Mouse (Mus musculus): ENCODE measurements around the gene Sort1. TPM values are rescaled to one million over a fixed set of nuclear protein-coding genes. Genes with fewer than 3 reads are reported as not detected.

The Sort1 gene
- total RNA-seq, 2 experiments from 2014 or later, result 90.4 to 93.5 TPM

- intact Hi-C loops (cut with DNase I), result no loop called here
- DNase-seq, result peak; percentile 34
Observed at GRCm38 (mm10) chr3:108378875-108379663, 95.2 kb downstream of the Sort1 start.

- intact Hi-C loops (cut with DNase I), result loop anchor here (10.0 kb wide), 1 partner anchor 216 kb away; no protein-coding TSS in a partner anchor
- no peak for DNase-seq
Observed at GRCm38 (mm10) chr3:108380695-108381094, 96.8 kb downstream of the Sort1 start.

- intact Hi-C loops (cut with DNase I), result loop anchor here (10.0 kb wide), 1 partner anchor 217 kb away; no protein-coding TSS in a partner anchor
- DNase-seq, result no peak
Observed at GRCm38 (mm10) chr3:108381945-108382875, 98.3 kb downstream of the Sort1 start.

DNA sequence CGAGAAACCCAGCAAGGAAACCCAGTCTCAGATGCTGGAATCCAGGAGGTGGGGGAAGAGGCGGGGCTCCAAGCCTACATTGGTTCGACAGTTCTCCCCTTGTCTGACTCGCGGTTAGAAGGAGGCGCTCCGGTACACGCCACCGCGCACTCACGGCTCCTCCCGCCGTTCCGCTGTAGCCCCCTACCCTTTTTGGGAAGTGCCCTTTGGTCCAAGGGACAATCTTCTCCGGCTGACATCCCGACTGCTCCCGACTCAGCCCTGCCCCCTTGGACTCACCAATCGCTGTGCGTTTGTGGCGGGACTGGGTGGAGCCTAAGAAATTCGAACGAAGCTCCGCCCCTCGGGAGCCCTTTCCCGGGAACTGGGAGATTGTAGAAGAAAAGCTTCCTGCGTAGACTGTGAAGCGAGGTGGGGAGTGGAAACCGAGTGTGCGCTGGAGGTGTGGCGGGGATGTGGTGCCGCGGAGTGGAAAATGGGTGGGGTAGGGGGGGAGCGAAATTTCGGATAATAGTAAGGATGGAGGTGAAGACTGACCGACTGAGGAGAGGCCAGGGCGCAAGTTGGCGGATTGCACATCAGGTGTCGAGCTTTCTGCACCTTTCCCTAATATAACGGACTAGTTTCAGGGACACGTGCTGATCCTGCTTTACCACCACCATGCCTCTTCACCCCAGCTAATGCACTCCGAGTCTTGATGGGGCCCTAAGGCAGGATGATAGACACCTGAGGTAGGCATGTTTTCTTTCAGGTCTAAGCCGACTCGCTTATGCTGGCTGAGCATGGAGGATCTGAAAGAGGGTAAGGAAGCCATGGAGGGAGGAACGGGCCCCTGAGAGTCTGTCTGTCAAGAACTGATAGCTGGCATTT is 99.8 kb downstream of the Sort1 start, which contains the start of gene Psrc1:
Gene Psrc1, plus strand, starts transcription at position 355 of the 870 bp plus-strand sequence.
- intact Hi-C loops (cut with DNase I), result loop anchor here (10.0 kb wide), 1 partner anchor 219 kb away; no protein-coding TSS in a partner anchor
- peak; percentile 90 for DNase-seq

- DNase-seq, result no peak
- intact Hi-C loops (cut with DNase I), result loop anchor here (10.0 kb wide), 1 partner anchor 220 kb away; no protein-coding TSS in a partner anchor
Observed at GRCm38 (mm10) chr3:108384425-108384824, 100.5 kb downstream of the Sort1 start.

DNA sequence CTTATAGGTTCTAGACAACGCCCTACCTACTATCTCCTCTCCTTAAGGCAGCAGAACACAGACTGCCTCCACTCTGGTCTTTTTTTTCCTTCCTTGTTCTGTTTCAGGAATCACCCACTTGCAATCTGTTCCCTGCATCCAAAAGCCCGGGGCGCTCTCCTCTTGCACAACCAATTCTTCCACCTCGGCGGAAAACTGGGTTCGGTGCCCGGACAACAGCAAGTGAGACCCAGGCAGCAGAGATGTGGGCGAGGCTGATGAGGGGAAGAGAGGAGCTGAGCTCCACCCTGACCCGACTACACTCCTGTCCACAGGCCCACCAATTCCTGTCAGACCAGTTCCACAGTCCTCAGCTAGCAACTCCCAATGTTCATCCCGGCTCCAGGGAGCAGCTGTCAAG is 102.3 kb downstream of the Sort1 start:
- peak; percentile 21 for DNase-seq
- intact Hi-C loops (cut with DNase I), result loop anchor here (10.0 kb wide), 1 partner anchor 221 kb away; no protein-coding TSS in a partner anchor

GRCm38 (mm10) chr3:108389111-108389545 is 105.2 kb downstream of the Sort1 start:
- peak; percentile 96 for DNase-seq
- intact Hi-C loops (cut with DNase I), result loop anchor here (2.0 to 10.0 kb wide), 2 partner anchors 104 to 224 kb away; partner anchors contain the start of gene Sort1

GRCm38 (mm10) chr3:108392299-108392698 is 108.4 kb downstream of the Sort1 start:
- intact Hi-C loops (cut with DNase I), result no loop called here
- DNase-seq, result peak; percentile 21

DNA sequence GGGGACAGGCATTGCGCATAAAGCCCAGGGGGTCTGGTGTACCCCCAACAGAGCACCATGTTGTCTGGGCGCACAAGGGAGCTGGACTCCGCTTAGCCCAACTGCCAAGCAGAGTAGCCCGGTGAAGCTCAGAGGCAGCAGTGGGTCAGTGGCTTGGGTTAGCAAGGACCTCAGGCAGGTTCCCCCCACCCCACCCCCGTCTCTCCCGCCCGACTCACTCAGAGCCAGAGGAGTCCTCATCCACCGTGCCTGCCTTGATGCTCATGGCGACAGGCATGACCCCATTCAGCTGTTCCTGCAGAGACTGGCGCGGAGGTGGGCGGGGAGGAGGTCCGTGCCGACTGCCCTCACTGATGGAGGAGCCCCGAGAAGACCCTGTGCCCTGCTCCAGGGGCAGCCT is 108.9 kb downstream of the Sort1 start:
- intact Hi-C loops (cut with DNase I), result no loop called here
- no peak for DNase-seq

GRCm38 (mm10) chr3:108398281-108398680 is 114.4 kb downstream of the Sort1 start:
- intact Hi-C loops (cut with DNase I), result no loop called here
- DNase-seq, result peak; percentile 32

- intact Hi-C loops (cut with DNase I), result loop anchor here (5.0 kb wide), 1 partner anchor 152 kb away; no protein-coding TSS in a partner anchor
- DNase-seq, result peak; percentile 17
Observed at GRCm38 (mm10) chr3:108400442-108400841, 116.6 kb downstream of the Sort1 start.

GRCm38 (mm10) chr3:108401692-108402527 is 118.0 kb downstream of the Sort1 start:
- intact Hi-C loops (cut with DNase I), result loop anchor here (5.0 kb wide), 1 partner anchor 150 kb away; no protein-coding TSS in a partner anchor
- DNase-seq, result peak; percentile 98

DNA sequence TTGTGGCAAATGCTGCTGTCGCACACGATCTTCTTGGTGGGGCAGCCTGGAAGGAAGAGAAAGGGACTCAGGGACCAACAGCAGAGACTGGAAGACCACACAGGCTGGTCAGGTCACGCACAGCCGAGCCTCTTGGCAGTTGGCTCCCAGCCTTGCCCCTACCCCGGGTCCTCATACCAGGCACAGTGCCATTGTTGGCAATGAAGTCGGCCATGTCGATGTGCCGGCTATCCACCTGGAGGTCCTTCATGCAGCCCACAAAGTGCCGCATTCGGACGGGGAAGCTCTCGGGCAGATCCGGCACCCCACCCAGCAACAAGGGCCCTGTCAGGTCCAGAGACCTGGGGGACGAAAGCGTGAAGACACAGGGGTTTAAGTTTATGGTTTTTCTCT is 118.6 kb downstream of the Sort1 start:
- intact Hi-C loops (cut with DNase I), result loop anchor here (5.0 kb wide), 1 partner anchor 150 kb away; no protein-coding TSS in a partner anchor
- peak; percentile 88 for DNase-seq

GRCm38 (mm10) chr3:108405536-108406305 is 121.8 kb downstream of the Sort1 start:
- intact Hi-C loops (cut with DNase I), result no loop called here
- peak; percentile 62 for DNase-seq

DNA sequence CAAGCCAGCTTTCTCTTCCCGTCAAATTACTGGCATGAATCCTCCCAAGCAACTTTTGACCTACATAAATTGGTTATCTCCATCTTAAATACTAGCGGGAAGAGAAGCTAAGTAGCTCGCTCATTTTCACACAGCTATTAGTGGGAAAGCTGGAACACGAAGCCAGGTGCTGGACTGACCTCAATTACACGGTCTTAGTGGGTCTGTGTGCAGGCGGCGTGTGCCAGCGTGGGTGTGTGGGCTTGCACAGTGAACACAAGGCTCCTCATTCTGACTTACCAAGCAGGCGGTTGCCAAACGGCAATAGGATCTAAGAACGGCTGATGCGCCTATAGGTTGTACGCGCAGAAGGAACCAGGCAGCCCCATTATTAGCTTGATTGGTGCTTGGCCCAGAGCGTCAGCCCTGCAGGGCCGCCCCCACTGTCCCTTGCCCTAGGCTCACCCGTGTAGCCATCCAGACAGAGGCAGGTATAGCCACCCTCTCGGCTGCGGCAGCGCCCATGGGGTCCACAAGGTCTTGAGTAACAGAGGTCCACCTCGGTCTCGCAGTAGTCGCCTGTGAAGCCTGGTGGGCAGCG is 122.5 kb downstream of the Sort1 start:
- intact Hi-C loops (cut with DNase I), result no loop called here
- peak; percentile 29 for DNase-seq

GRCm38 (mm10) chr3:108408517-108409008 is 124.7 kb downstream of the Sort1 start:
- intact Hi-C loops (cut with DNase I), result no loop called here

DNA sequence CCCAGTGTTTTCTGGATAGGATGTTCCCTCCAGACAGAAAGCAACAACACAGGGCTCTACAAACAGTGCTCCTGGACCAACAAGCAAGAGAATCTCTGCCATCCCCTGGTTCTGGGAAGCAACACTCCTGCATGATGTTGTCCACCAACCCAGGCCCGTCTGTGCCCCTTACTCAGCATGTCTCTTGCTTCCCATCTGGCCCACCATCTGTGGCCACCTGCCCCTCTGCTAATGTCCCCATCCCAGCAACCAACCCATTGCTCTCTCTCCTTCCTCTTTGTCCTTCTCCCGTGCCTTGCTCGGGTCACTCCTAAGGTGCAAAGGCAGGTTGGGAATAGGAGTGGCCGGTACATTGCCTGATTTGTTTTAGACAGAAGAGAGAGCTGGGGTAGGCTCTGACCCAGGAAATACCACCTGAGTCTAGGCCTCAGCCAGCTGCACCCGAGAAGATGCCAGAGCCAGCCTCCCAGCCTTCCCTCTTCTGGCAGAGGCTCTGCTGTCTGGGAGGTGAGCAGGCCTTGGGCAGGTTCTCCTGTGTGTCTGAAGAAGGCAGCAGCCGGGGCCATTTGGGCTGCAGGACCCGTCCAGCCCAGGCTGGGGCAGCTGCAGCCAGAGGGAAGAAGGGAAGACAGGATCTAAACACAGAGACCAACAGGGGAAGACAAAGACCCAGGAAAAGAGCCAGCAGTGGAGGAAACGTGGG is 125.9 kb downstream of the Sort1 start:
- DNase-seq, result peak; percentile 82
- intact Hi-C loops (cut with DNase I), result no loop called here

More at GRCm38 (mm10) chr3:108408517-108409008, 124.7 kb downstream of the Sort1 start:
- no peak for DNase-seq
